Mouse (Mus musculus) lung, postnatal 0 days (tissue): Measurements from ENCODE around the gene Dcxr.

ENCODE experiments used
- CTCF ChIP-seq: IDR thresholded peaks from 2 replicates; pipeline ENCODE4 v1.5.1; 2016; ENCODE audit warnings: antibody characterized with exemption, mild to moderate bottlenecking
- EP300 ChIP-seq: IDR thresholded peaks from 2 replicates; pipeline ENCODE4 v1.6.1; 2016; ENCODE audit warnings: antibody characterized with exemption, mild to moderate bottlenecking, control low read depth

DNA sequence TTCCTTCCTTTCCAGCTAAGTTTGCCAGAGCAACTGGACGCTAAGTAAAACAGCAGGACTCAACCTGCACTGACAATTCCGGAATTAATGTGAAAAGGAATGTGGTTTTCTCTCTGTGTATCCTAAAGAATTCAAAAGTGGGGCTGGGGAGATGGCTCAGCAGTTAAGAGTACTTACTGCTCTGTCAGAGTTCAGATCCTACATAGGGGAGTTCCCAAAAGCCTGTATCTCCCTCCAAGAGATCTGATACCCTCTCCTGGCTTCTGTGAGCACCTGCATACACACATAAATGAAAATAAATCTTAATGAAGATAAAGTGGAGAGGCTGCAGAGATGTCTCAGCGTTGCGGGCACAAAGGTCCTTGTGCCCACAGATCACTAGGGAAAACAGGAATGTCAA is 24.5 kb upstream of the Dcxr start:
- TF ChIP-seq CTCF (no peak), EP300 (no peak)
